Mouse (Mus musculus): ENCODE data around the gene Rab8a.

The Rab8a gene

DNA sequence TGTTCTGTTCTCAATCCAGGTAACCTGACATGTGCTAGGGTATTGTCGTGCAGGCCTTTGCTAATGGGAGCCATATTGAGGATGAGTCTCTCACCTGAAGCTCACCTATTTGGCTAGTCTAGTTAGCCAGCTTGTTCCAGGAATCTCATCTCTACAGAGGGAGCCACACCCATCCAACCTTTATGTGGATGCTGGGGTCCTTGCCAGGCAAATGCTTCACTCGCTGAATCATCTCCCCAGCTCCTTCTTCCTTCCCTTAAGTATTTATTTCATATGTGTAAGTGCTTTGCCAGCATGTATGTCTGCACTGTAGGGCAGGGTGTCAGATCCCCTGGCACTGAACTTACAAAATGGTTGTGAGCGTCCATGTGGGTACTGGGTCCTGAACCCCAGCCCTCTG is 14.4 kb upstream of the Rab8a start:
- no peak for DNase-seq

- no peak for DNase-seq
Observed at GRCm38 (mm10) chr8:72147266-72147665, 13.7 kb upstream of the Rab8a start.

DNA sequence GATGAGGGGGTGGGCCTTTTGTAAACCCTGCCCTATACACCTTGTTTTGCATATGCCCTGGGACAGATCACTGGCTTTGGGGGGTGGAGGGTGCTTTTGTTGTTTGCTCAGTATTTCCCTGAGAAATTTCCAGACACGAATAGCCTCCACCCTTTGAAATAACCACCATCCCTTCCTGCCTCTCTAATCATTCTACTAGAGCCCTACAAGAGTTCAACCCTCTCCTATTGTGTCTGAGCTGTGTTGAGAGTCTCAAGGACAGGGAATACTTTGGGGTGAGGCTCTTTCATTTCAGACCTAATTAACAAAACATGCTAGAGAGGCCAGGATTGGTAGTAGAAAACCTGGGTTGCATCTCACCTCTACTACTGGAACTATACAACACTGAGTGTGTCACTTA is 11.9 kb upstream of the Rab8a start:
- DNase-seq: peak in 1 of 2 experiments; percentile 5

- no peak for DNase-seq
Observed at GRCm38 (mm10) chr8:72151418-72152078, 9.5 kb upstream of the Rab8a start.

DNA sequence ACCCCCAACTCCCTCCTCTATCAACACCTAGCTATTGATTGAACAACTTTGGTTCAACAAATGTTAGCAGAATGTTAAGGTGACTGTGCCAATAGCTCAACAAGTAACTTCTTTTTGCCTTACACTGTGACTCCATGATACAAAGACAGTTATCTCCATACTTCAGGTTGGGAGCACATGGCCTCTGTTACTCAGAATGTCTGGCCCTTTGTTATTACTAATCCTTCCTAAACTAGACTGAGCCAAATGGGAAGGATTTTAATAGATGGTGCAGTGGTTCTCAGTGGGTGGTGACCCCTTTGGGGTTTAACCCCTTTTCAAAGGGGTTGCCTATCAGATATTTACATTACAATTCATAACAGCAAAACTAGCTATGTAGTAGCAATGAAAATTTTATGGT is 7.6 kb upstream of the Rab8a start:
- no peak for DNase-seq

DNA sequence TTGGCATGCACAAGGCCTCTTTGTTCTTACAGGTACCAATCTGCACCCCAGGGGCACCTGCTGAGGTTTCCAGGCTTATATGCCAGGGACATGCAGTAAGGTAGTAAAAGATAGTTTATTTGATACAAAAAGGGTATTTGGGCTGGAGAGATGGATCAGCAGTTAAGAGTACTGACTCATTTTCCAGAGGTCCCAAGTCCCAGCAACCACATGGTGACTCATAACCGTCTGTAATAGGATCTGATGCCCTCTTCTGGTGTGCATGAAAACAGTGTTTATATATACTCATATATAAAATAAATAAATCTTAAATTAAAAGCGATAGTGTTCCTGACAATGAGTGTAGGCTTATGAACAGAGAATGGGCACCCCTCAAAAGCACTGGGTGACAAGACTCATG is 2.9 kb upstream of the Rab8a start:
- peak in 1 of 2 experiments; percentile 9 for DNase-seq

- DNase-seq: peak in 1 of 2 experiments; percentile 1
Observed at GRCm38 (mm10) chr8:72158726-72159125, 2.3 kb upstream of the Rab8a start.

GRCm38 (mm10) chr8:72160007-72160406 is 993 bp upstream of the Rab8a start:
- no peak for DNase-seq

- DNase-seq: peak in 1 of 2 experiments; percentile 7
Observed at GRCm38 (mm10) chr8:72162821-72163220, 1.8 kb downstream of the Rab8a start.

DNA sequence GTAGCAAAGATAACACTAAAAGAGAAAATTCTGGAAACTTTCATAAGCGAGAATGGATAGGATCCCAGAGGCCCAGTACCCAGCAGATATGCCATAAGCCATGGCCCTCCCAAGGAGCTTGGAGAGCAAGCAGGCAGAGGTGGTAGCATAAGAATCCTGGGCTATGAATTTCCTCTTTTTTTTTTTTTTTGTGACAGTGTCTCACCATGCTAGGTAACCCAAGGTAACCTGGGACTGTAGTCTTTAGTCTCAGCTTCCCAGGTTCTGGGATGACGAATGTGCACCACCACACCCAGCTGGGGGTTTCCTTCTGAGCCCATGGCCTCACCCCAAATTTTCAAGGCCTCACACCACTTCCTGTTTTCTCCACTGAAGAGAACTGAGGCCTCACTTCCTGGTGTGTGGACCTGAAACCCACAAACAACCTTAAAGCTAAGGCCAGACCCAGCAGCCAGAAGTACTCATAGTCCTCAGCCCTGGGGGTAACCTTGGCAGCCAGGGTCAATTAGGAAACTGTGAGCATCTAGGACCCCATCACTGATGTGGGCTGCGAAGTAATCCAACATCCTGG is 8.2 kb downstream of the Rab8a start:
- peak; percentile 39 to 56 for DNase-seq

- DNase-seq: peak in 1 of 2 experiments; percentile 17
Observed at GRCm38 (mm10) chr8:72169681-72170249, 8.8 kb downstream of the Rab8a start.

DNA sequence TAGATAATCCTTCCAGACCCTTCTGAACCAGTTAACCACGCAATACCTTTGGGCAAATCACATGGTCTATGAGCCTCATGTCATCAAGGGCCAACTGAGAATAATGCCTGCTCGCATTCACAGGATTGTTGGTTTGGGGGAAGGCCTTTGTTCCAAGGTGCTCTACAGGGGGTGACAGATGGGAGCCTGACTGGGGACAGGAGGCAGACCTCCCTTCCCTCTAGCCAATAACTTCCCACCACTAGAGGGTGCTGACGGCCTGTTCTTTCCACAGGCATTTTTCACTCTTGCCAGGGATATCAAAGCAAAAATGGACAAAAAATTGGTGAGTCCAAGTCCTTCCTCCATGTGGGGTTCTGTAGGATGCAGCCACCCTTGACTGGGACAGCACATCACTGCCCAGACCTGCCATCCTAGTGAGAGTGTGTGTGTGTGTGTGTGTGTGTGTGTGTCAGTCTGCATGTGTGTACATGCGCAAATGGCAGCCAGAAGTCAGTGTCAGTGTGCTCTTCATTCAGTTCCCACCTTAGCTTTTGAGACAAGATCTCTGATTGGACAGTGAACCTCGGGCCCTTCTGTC is 16.4 kb downstream of the Rab8a start:
- peak; percentile 54 to 82 for DNase-seq

DNA sequence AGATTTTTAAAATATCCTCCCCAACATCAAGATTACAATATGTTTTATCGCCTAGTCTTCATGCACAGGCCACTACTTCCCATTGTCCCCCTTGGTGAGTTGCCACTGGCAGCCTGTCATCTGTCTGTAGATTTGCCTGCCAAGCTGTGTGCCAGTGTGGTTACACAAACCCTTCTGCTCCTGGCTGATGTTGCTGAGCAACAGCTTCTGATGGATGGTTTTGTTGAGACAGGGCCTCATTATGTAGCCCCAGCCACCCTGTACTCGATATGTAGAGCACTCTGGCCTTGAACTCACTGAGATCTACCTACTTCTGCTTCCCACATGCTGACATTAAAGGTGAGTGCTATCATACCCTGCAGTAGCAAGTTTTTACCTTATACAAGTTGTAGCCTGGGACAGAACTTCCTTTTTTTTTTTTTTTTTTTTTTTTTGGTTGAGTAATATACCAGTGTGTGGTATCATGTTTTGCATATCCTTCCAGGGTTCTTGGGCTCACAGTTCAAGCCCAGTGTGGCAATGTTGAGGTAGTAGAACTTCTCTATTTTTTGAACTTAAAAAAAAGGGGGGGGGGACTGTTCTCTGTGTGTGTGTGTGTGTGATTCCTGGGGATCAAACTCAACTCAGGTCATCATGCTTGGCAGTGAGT is 22.7 kb downstream of the Rab8a start:
- no peak for DNase-seq

- no peak for DNase-seq
Observed at GRCm38 (mm10) chr8:72187793-72188331, 26.9 kb downstream of the Rab8a start.

- DNase-seq: peak; percentile 68 to 74
Observed at GRCm38 (mm10) chr8:72189417-72190214, 28.6 kb downstream of the Rab8a start, which contains the start of gene Hsh2d. TSS of gene Hsh2d (plus strand) at chr8:72189638.

GRCm38 (mm10) chr8:72190215-72190539 is 29.2 kb downstream of the Rab8a start:
- DNase-seq: no peak

DNA sequence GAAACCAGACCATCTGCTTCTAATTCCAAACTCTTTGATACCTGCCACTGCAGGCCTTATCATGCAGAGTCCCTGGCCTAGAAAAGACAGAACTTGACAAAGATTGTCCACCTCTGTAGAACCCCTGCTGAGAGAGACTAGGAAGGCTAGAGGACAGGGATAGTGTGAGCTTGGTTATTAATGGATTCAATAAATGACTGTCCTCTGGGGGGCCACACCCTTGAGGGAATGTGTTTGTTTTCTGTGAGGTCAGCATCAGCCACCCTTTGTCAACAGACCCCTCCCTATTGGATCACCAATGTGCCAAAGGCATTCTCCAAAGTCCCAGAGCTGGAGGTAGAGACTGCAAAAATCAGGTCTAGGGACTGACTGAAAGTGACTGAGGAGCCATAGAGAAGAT is 31.1 kb downstream of the Rab8a start:
- no peak for DNase-seq

DNA sequence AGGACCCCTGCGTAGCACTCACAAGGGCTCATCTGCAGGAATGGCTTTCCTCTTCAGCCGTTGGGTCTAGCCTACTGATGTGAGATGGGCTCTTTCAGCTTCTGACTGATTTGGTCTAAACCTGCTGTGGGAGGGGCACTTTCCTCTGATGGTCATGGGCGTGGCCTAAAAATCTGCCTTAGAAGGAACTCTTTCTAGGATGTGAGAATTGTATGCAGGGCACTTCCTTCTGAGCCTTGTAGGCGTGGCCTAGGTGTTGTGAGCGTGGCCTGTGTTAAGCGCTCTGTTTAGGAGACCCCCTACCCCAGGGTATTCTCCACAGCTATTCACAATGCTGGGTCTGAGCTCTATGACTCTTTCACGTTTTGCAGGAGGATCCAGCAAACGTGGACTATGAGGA is 37.0 kb downstream of the Rab8a start:
- DNase-seq: no peak

DNA sequence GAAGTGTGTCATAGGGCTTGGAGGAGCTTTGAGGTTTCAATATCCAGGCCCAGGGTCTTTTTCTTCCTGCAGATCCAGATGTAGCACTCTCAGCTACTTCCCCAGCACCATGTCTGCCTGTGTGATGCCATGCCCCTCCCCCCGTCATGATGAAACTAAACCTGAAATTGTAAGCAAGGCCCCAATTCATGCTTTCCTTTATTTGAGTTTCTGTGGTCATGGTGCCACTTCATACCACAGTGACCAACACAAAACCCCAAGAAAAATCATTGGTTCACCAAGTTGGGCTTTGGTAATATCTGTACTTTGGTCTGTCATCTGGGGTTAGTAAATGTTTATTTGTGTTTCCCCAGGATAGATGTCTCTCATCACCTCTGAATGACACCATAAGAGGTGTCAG is 47.6 kb downstream of the Rab8a start:
- no peak for DNase-seq

GRCm38 (mm10) chr8:72210222-72210621 is 49.2 kb downstream of the Rab8a start:
- DNase-seq: no peak

- no peak for DNase-seq
Observed at GRCm38 (mm10) chr8:72210710-72211109, 49.7 kb downstream of the Rab8a start.

GRCm38 (mm10) chr8:72211846-72212245 is 50.8 kb downstream of the Rab8a start:
- DNase-seq: no peak

DNA sequence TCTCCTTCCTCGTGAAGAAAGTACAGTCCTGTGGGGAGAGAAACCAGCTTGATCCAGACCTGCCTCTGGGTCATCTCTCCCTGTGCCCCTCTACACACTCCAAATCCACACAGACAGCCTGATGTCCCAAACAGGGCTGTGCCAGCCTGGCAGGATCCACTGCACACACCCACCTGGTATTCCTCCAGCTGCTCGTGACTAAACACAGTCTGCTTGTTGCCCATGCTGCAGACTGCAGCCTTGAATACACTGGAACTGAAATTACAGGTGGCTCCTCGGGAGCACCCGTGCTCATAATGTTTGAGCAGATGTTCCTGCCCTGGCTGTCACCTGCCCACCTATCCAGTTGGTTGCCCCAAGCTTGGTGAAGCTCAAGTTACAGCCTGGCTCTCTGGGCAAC is 51.8 kb downstream of the Rab8a start, which contains the start of gene Cib3:
Cib3 (minus strand) TSS at position 87 of the 400 bp plus-strand sequence.
- DNase-seq: no peak
